Mouse (Mus musculus) cerebellum, adult 2 months (tissue): ENCODE measurements around the gene CT030661.1. TPM values are rescaled to one million over a fixed set of nuclear protein-coding genes. Genes with fewer than 3 reads are reported as not detected.
"Not testable (repeated sequence)": the region's sequence is repeated elsewhere in the genome, so short reads cannot be mapped to it uniquely, and the experiment has no call there.

Experiments used
- DNase-seq, 2 experiments: peaks; one replicate each; pipeline ENCODE4 v3.0.0; 2021
- H3K27ac ChIP-seq: fragments of 200-500 bp; 2 replicates; pipeline ENCODE4 v1.5.1; 2012; ENCODE audit warnings: low read length, control low read depth, inconsistent platforms; ENCODE audit not compliant: insufficient read depth
- H3K27me3 ChIP-seq: fragments of 200-500 bp; 2 replicates; pipeline ENCODE4 v1.6.1; 2012; ENCODE audit warnings: inconsistent platforms, mild to moderate bottlenecking, low read length, moderate library complexity; ENCODE audit not compliant: control insufficient read depth, insufficient read depth
- H3K4me1 ChIP-seq: fragments of 200-500 bp; 2 replicates; pipeline ENCODE4 v1.6.1; 2011; ENCODE audit warnings: low read length; ENCODE audit not compliant: control insufficient read depth, insufficient read depth
- H3K4me3 ChIP-seq: fragments of 200-500 bp; replicated peaks from 2 replicates; pipeline ENCODE3; 2011; ENCODE audit warnings: mild to moderate bottlenecking, low read depth, low read length, control low read depth; ENCODE audit not compliant: insufficient read depth
- CTCF ChIP-seq: fragments of 200-500 bp; IDR thresholded peaks from 2 replicates; pipeline ENCODE4 v1.5.1; 2011; ENCODE audit warnings: low read depth, mild to moderate bottlenecking, control low read depth, low read length, moderate library complexity, borderline replicate concordance; ENCODE audit not compliant: insufficient read depth
- POLR2A ChIP-seq: fragments of 200-500 bp; IDR thresholded peaks from 2 replicates; pipeline ENCODE4 v1.6.1; 2011; ENCODE audit warnings: low read length, control low read depth, borderline replicate concordance; ENCODE audit not compliant: insufficient read depth
- WGBS: fragments of 180-500 bp; shearing (Covaris S2); methylation state at CpG from one replicate; pipeline ENCODE4 v1.1.7; 2018; 5-methylcytosine and 5-hydroxymethylcytosine counted together
- polyA plus RNA-seq: library from polyadenylated mRNA; depleted of rRNA; stranded (reverse); fragments of >200 nt; gene quantifications from 2 replicates; pipeline ENCODE4 v1.2.3, GENCODE M21; 2012; rRNA removed

The CT030661.1 gene
- 8.1 TPM in 2 replicates for polyA plus RNA-seq

GRCm38 (mm10) chr17:22314730-22315226, at the start of gene CT030661.1:
Gene CT030661.1 (minus strand): TSS chr17:22314837.
- WGBS: under 1% methylated on average over 20 of the region's 20 CpGs
- H3K27me3 ChIP-seq, H3K4me1 ChIP-seq: not testable (repeated sequence)
- peak within 1 kb of the TSS; percentile 87 for H3K4me3 ChIP-seq
- DNase-seq: peak; percentile 86 to 95
- H3K27ac ChIP-seq: peak within 1 kb of the TSS; percentile 90
- 0 out of 2 replicates have a peak, but pooled peaks have one; percentile 56 for TF ChIP-seq POLR2A

- Histone ChIP-seq H3K4me3 (no peak overlapping the region), H3K27me3 (no peaks in the 10 kb centered on the region), H3K27ac (no peak overlapping the region), H3K4me1 (peaks cover 4% of the 10 kb centered on the region)
- TF ChIP-seq CTCF (no peak), POLR2A (no peak)
- WGBS: 94% methylated on average over 3 of the region's 3 CpGs
- no peak for DNase-seq
Measured at GRCm38 (mm10) chr17:22363895-22364294, 49.3 kb upstream of the CT030661.1 start.

- under 1% methylated on average over 33 of the region's 43 CpGs for WGBS
- H3K27me3 ChIP-seq: not testable (repeated sequence)
Measured at GRCm38 (mm10) chr17:22361101-22361781, 46.6 kb upstream of the CT030661.1 start, which contains the start of the genes Zfp944 and Zfp758. Gene Zfp944 (minus strand): TSS chr17:22361400. Gene Zfp758 (plus strand): TSS chr17:22361453.

GRCm38 (mm10) chr17:22360572-22360971, 45.9 kb upstream of the CT030661.1 start:
- Histone ChIP-seq H3K4me3 (no peak overlapping the region), H3K27me3 (no peaks in the 10 kb centered on the region), H3K4me1 (peaks cover 4% of the 10 kb centered on the region), H3K27ac (no peak overlapping the region)
- WGBS: 21% methylated on average over 5 of the region's 5 CpGs
- no peak for DNase-seq
- TF ChIP-seq CTCF (no peak), POLR2A (no peak)

More at GRCm38 (mm10) chr17:22361101-22361781, 46.6 kb upstream of the CT030661.1 start, which contains the start of the genes Zfp944 and Zfp758:
- Histone ChIP-seq H3K27ac (peak within 1 kb of the TSS; percentile 64; the same call in 1 of the 2 replicates), H3K4me3 (peak within 1 kb of the TSS; percentile 66)
- not testable (repeated sequence) for H3K4me1 ChIP-seq
- peak; percentile 56 to 71 for DNase-seq

GRCm38 (mm10) chr17:22352794-22353193, 38.2 kb upstream of the CT030661.1 start:
- DNase-seq: peak in 1 of 2 experiments; percentile 6
- H3K4me1 ChIP-seq: no peaks in the 10 kb centered on the region
- H3K4me3 ChIP-seq: no peak overlapping the region
- TF ChIP-seq CTCF: no peak
- no peak for TF ChIP-seq POLR2A
- no peak overlapping the region for H3K27ac ChIP-seq
- H3K27me3 ChIP-seq: no peaks in the 10 kb centered on the region

GRCm38 (mm10) chr17:22315247-22315646, 610 bp upstream of the CT030661.1 start:
- not testable (repeated sequence) for H3K4me3 ChIP-seq, H3K27ac ChIP-seq, H3K27me3 ChIP-seq, DNase-seq, H3K4me1 ChIP-seq
- WGBS: 9% methylated on average over 2 of the region's 2 CpGs

GRCm38 (mm10) chr17:22314219-22314618, 418 bp downstream of the CT030661.1 start:
- Histone ChIP-seq H3K4me3 (peak overlapping the region; percentile 5), H3K27ac (peak overlapping the region; percentile 90; the same call in 1 of the 2 replicates)
- WGBS: 0% methylated on average over 3 of the region's 3 CpGs
- peak in 1 of 2 experiments; percentile 7 for DNase-seq
- H3K4me1 ChIP-seq, H3K27me3 ChIP-seq: not testable (repeated sequence)

Other genes starting within 250 kb of the CT030661.1 start
- gene Zfp947, start 148.6 kb downstream of the CT030661.1 start, polyA plus RNA-seq: 0.43 and 0.82 TPM in 2 replicates
- 2.1 and 2.3 TPM in 2 replicates for gene Zfp994, start 89.2 kb downstream of the CT030661.1 start, polyA plus RNA-seq
- 8.0 and 8.4 TPM in 2 replicates for gene Zfp944, start 46.6 kb upstream of the CT030661.1 start, polyA plus RNA-seq
- 4.5 and 4.6 TPM in 2 replicates for gene Zfp758, start 46.6 kb upstream of the CT030661.1 start, polyA plus RNA-seq
- 17.3 and 18.6 TPM in 2 replicates for gene Zfp946, start 109.4 kb upstream of the CT030661.1 start, polyA plus RNA-seq